Mouse (Mus musculus) liver, embryonic 14.5 days (tissue): ENCODE results near the gene Arhgef7. TPM values are rescaled to one million over a fixed set of nuclear protein-coding genes. Genes with fewer than 3 reads are reported as not detected.

ENCODE experiments used
- ATAC-seq: fragments of 200-750 bp; cut with Nextera tagmentation; 2 replicates; pipeline ENCODE4 v1.8.0; 2017; ENCODE audit warnings: moderate number of reproducible peaks, mild to moderate bottlenecking, moderate library complexity; ENCODE audit not compliant: insufficient read depth
- DNase-seq, 3 experiments: peaks; one replicate each; pipeline ENCODE4 v3.0.0-alpha.2; 2012 to 2013; ENCODE audit warnings: low read depth in 3 of 3, low spot score in 3 of 3
- H3K27ac ChIP-seq: fragments of 300-500 bp; sonication (generic); 2 replicates; pipeline ENCODE4 v1.5.1; 2014; ENCODE audit warnings: moderate library complexity, mild to moderate bottlenecking, control low read depth, inconsistent platforms
- H3K27me3 ChIP-seq: fragments of 300-500 bp; sonication (generic); 2 replicates; pipeline ENCODE4 v1.6.1; 2014; ENCODE audit warnings: mild to moderate bottlenecking, low read length, moderate library complexity; ENCODE audit not compliant: control insufficient read depth, insufficient read depth
- H3K36me3 ChIP-seq: fragments of 300-500 bp; sonication (generic); replicated peaks from 2 replicates; pipeline ENCODE4 v1.6.1; 2014; ENCODE audit warnings: low read depth; ENCODE audit not compliant: control insufficient read depth, insufficient read depth
- H3K4me1 ChIP-seq, 2 experiments: fragments of 200-500 bp in 1 of 2; fragments of 300-500 bp in 1 of 2; sonication (generic) in 1 of 2; replicated peaks; 2 replicates each; pipeline ENCODE4 v1.6.1; 2012 to 2014; ENCODE audit warnings: antibody characterized with exemption in 1 of 2, inconsistent platforms in 1 of 2, low read length in 1 of 2; ENCODE audit not compliant: control insufficient read depth in 2 of 2, insufficient read depth in 2 of 2
- H3K4me2 ChIP-seq: fragments of 300-500 bp; sonication (generic); 2 replicates; pipeline ENCODE4 v1.6.1; 2014; ENCODE audit warnings: low read depth, mild to moderate bottlenecking, control low read depth, moderate library complexity
- H3K4me3 ChIP-seq, 2 experiments: fragments of 200-500 bp in 1 of 2; fragments of 300-500 bp in 1 of 2; sonication (generic) in 1 of 2; 2 replicates each; pipeline ENCODE4 v1.5.1; 2012 to 2014; ENCODE audit warnings: low read depth in 2 of 2, low read length in 2 of 2, mild to moderate bottlenecking in 2 of 2, control low read depth in 1 of 2, inconsistent platforms in 1 of 2, moderate library complexity in 1 of 2; ENCODE audit not compliant: insufficient read depth in 1 of 2
- H3K9ac ChIP-seq: fragments of 300-500 bp; sonication (generic); replicated peaks from 2 replicates; pipeline ENCODE4 v1.6.1; 2014; ENCODE audit warnings: mild to moderate bottlenecking, control low read depth, moderate library complexity
- H3K9me3 ChIP-seq: fragments of 300-500 bp; sonication (generic); 2 replicates; pipeline ENCODE4 v1.6.1; 2016; ENCODE audit warnings: low read length, mixed read lengths; ENCODE audit not compliant: control insufficient read depth
- CTCF ChIP-seq: IDR thresholded peaks from 2 replicates; pipeline ENCODE4 v1.5.1; 2016; ENCODE audit warnings: antibody characterized with exemption, low read depth, control low read depth
- EP300 ChIP-seq: IDR thresholded peaks from 2 replicates; pipeline ENCODE4 v1.6.1; 2016; ENCODE audit warnings: antibody characterized with exemption, low read depth
- WGBS: fragments of 180-500 bp; shearing (Covaris S2); extraction: QIAGEN DNeasy Blood & Tissue Kit; methylation state at CpG from one replicate; pipeline ENCODE4 v1.1.7; 2014; ENCODE audit not compliant: insufficient replicate concordance; 5-methylcytosine and 5-hydroxymethylcytosine counted together
- polyA plus RNA-seq, 2 experiments: library from polyadenylated mRNA; depleted of rRNA in 1 of 2; stranded (reverse) in 1 of 2; unstranded in 1 of 2; fragments of >200 nt; fragmentation: Nextera tagmentation in 1 of 2; extraction: Ambion mirVana in 1 of 2; gene quantifications; 2 replicates each; pipeline versions ENCODE4 v1.2.1 to v1.2.3; 2012 to 2014

The Arhgef7 gene
- polyA plus RNA-seq, 2 experiments = 6.5 to 7.0 TPM

GRCm38 (mm10) chr8:11710415-11710814 is 17.1 kb upstream of the Arhgef7 start:
- TF ChIP-seq EP300 = no peak
- TF ChIP-seq CTCF = no peak
- no peaks in the 10 kb centered on the region for H3K36me3 ChIP-seq
- no peak overlapping the region for H3K4me3 ChIP-seq
- H3K4me2 ChIP-seq = no peak overlapping the region
- 36% methylated on average over 5 of the region's 5 CpGs for WGBS
- ATAC-seq (peak; percentile 52; the same call in 1 of the 2 replicates), DNase-seq (no peak)
- no peak overlapping the region for H3K9ac ChIP-seq
- H3K27me3 ChIP-seq = no peaks in the 10 kb centered on the region
- H3K4me1 ChIP-seq = peaks cover 0 to 14% of the 10 kb centered on the region in 2 experiments; a peak in 2 of 4 replicates
- H3K27ac ChIP-seq = no peak overlapping the region
- H3K9me3 ChIP-seq = no peaks in the 10 kb centered on the region

DNA sequence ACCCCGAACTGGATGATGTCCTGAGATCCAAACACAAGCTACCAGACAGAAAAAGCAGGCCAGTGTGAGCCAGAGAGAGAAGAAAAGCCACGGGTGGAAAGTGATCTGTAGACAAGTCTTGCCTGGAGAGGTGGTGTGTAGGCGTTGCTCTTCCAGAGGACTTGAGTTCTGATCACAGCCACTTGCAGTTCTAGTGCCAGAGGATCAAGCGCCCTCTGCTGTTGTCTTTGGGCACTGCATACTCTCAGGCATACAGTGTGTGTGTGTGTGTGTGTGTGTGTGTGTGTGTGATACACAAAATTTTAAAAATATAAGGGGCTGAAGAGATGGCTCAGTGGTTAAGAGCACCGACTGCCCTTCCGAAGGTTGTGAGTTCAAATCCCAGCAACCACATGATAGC is 15.3 kb upstream of the Arhgef7 start:
- H3K4me2 ChIP-seq = no peak overlapping the region
- no peaks in the 10 kb centered on the region for H3K27me3 ChIP-seq
- WGBS = 67% methylated on average over 6 of the region's 6 CpGs
- no peak for ATAC-seq
- peaks cover 0 to 14% of the 10 kb centered on the region in 2 experiments; a peak in 2 of 4 replicates for H3K4me1 ChIP-seq
- DNase-seq = no peak
- no peaks in the 10 kb centered on the region for H3K36me3 ChIP-seq
- no peaks in the 10 kb centered on the region for H3K9me3 ChIP-seq
- H3K27ac ChIP-seq = no peak overlapping the region
- TF ChIP-seq CTCF (peak; percentile 80), EP300 (no peak)
- no peak overlapping the region for H3K4me3 ChIP-seq
- no peak overlapping the region for H3K9ac ChIP-seq

DNA sequence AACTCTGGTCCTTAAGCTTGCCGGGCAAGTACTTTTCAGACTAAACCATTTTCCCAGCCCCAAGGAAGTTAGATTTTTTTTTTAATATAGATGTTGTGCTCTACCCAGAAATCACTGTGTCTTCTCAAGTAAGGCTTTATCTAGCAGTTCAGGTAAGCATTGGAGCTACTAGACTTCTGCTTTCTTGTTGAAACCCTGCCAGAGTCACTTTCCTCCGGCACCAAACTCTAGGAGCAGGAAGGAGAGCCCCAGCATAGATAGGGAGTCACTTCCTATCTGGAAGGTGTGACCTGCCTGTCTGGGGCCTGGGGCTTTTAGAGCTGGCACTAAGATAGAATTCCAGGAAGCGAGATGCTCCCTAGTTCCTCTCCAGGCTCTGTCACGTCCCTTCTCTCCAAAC is 10.3 kb upstream of the Arhgef7 start:
- no peak for TF ChIP-seq EP300
- no peak for TF ChIP-seq CTCF
- ATAC-seq (no peak), DNase-seq (no peak)
- Histone ChIP-seq H3K4me2 (no peak overlapping the region), H3K36me3 (no peaks in the 10 kb centered on the region), H3K27ac (no peak overlapping the region), H3K9me3 (no peaks in the 10 kb centered on the region), H3K4me3 (no peak overlapping the region), H3K9ac (no peak overlapping the region), H3K4me1 (no peaks in the 10 kb centered on the region; a peak in 1 of 4 replicates), H3K27me3 (no peaks in the 10 kb centered on the region; the same call in 1 of the 2 replicates)
- 27% methylated on average over 4 of the region's 4 CpGs for WGBS

DNA sequence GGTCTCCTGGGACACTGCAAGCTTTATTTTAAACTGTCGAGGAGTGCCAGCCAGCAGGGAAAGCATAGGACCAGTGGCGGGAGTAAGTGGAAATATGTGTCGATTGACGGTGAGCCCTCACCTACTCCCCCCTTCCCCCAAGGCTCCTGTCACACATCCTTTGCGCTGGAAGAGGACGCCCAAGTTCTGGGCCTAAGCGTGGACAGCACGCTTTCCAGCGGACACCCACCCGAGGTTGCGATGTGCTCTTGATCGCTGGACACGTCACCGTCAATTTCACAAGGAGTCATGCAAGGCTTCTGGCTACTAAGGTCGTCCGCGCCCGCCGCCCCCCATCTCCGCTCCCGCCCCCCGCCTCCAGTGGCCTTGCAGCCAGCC is 259 bp upstream of the Arhgef7 start:
- peaks cover 53% of the 10 kb centered on the region for H3K27me3 ChIP-seq
- H3K36me3 ChIP-seq = no peaks in the 10 kb centered on the region
- H3K27ac ChIP-seq = no peak overlapping the region
- DNase-seq (no peak), ATAC-seq (no peak)
- peak overlapping the region; percentile 53 for H3K4me2 ChIP-seq
- no peaks in the 10 kb centered on the region for H3K9me3 ChIP-seq
- WGBS = 2% methylated on average over 22 of the region's 22 CpGs
- H3K4me1 ChIP-seq = no peaks in the 10 kb centered on the region
- TF ChIP-seq CTCF = no peak
- no peak overlapping the region for H3K9ac ChIP-seq
- H3K4me3 ChIP-seq = peak overlapping the region; percentile 44 to 53

GRCm38 (mm10) chr8:11728482-11729295 is 1.2 kb downstream of the Arhgef7 start:
- peaks cover 53% of the 10 kb centered on the region for H3K27me3 ChIP-seq
- no peak for DNase-seq

More at GRCm38 (mm10) chr8:11728482-11729295, 1.2 kb downstream of the Arhgef7 start:
- Histone ChIP-seq H3K27ac (no peak overlapping the region), H3K4me3 (peak overlapping the region; percentile 47 to 53), H3K36me3 (no peaks in the 10 kb centered on the region), H3K4me1 (no peaks in the 10 kb centered on the region), H3K9ac (no peak overlapping the region), H3K9me3 (no peaks in the 10 kb centered on the region), H3K4me2 (peak overlapping the region; percentile 29)
- TF ChIP-seq EP300 (no peak), CTCF (no peak)
- 3% methylated on average over 61 of the region's 61 CpGs for WGBS
- ATAC-seq = peak; percentile 21; the same call in 1 of the 2 replicates
